Mouse (Mus musculus): ENCODE results near the gene Nxf2. TPM values are rescaled to one million over a fixed set of nuclear protein-coding genes. Genes with fewer than 3 reads are reported as not detected.

The Nxf2 gene
- 0.33 and 0.36 TPM in 2 replicates for polyA plus RNA-seq (2015; fragmentation: Nextera tagmentation; extraction: Ambion mirVana)

GRCm38 (mm10) chrX:134964546-134964945, at the start of gene Nxf2:
Nxf2 (minus strand) TSS chrX:134964754.
- no peak for ATAC-seq (ENCODE audit: low read depth)
- Histone ChIP-seq H3K36me3 (no peaks in the 10 kb centered on the region), H3K9ac (no peak within 1 kb of the TSS), H3K9me3 (replicated peaks) (no peaks in the 10 kb centered on the region), H3K4me3 (replicated peaks) (peak within 1 kb of the TSS; percentile 31), H3K27me3 (no peaks in the 10 kb centered on the region; the same call in 1 of the 2 replicates), H3K4me2 (peak within 1 kb of the TSS; percentile 54), H3K4me1 (replicated peaks) (no peaks in the 10 kb centered on the region), H3K27ac (no peak within 1 kb of the TSS)
- WGBS (ENCODE audit: insufficient replicate concordance), result 85% methylated on average over 19 of the region's 19 CpGs
- DNase-seq, result no peak

- Histone ChIP-seq H3K27ac (no peak overlapping the region), H3K9me3 (replicated peaks) (no peaks in the 10 kb centered on the region), H3K27me3 (no peaks in the 10 kb centered on the region), H3K9ac (no peak overlapping the region), H3K4me2 (no peak overlapping the region), H3K36me3 (no peaks in the 10 kb centered on the region), H3K4me1 (replicated peaks) (peaks cover 4% of the 10 kb centered on the region; the same call in 1 of the 2 replicates), H3K4me3 (replicated peaks) (no peak overlapping the region)
- no peak for DNase-seq
- no peak for ATAC-seq (ENCODE audit: low read depth)
- WGBS (ENCODE audit: insufficient replicate concordance), result 58% methylated on average over 3 of the region's 3 CpGs
These were observed 46.8 kb upstream of the Nxf2 start for GRCm38 (mm10) chrX:135011381-135011780.

- Histone ChIP-seq H3K9ac (peak overlapping the region; percentile 60), H3K27ac (no peak overlapping the region), H3K4me1 (replicated peaks) (peaks cover 4% of the 10 kb centered on the region; the same call in 1 of the 2 replicates), H3K27me3 (no peaks in the 10 kb centered on the region), H3K36me3 (no peaks in the 10 kb centered on the region), H3K4me2 (peak overlapping the region; percentile 61), H3K9me3 (replicated peaks) (no peaks in the 10 kb centered on the region), H3K4me3 (replicated peaks) (peak overlapping the region; percentile 69)
- DNase-seq (no peak), ATAC-seq (ENCODE audit: low read depth) (peak; percentile 9; the same call in 1 of the 2 replicates)
- WGBS (ENCODE audit: insufficient replicate concordance), result 33% methylated on average over 6 of the region's 6 CpGs
These were observed 44.9 kb upstream of the Nxf2 start for GRCm38 (mm10) chrX:135009471-135009815.

- no peaks in the 10 kb centered on the region for H3K36me3 ChIP-seq
These were observed 44.3 kb upstream of the Nxf2 start, which contains the start of gene Zmat1 for GRCm38 (mm10) chrX:135008720-135009470. Zmat1 (minus strand) TSS chrX:135009209.

GRCm38 (mm10) chrX:135008021-135008420, 43.5 kb upstream of the Nxf2 start:
- no peaks in the 10 kb centered on the region for H3K27me3 ChIP-seq
- H3K9me3 ChIP-seq (replicated peaks), result no peaks in the 10 kb centered on the region
- no peak for ATAC-seq (ENCODE audit: low read depth)
- H3K9ac ChIP-seq, result peak overlapping the region; percentile 50; the same call in 1 of the 2 replicates
- H3K4me1 ChIP-seq (replicated peaks), result peaks cover 4% of the 10 kb centered on the region; the same call in 1 of the 2 replicates
- DNase-seq, result no peak
- no peaks in the 10 kb centered on the region for H3K36me3 ChIP-seq
- WGBS (ENCODE audit: insufficient replicate concordance), result 27% methylated on average over 5 of the region's 5 CpGs
- H3K27ac ChIP-seq, result peak overlapping the region; percentile 55
- peak overlapping the region; percentile 61 for H3K4me2 ChIP-seq
- peak overlapping the region; percentile 69 for H3K4me3 ChIP-seq (replicated peaks)

More at GRCm38 (mm10) chrX:135008720-135009470, 44.3 kb upstream of the Nxf2 start, which contains the start of gene Zmat1:
- Histone ChIP-seq H3K4me2 (peak within 1 kb of the TSS; percentile 61), H3K27me3 (no peaks in the 10 kb centered on the region), H3K4me1 (replicated peaks) (peaks cover 4% of the 10 kb centered on the region; the same call in 1 of the 2 replicates), H3K9me3 (replicated peaks) (no peaks in the 10 kb centered on the region), H3K4me3 (replicated peaks) (peak within 1 kb of the TSS; percentile 69), H3K9ac (peak within 1 kb of the TSS; percentile 84), H3K27ac (peak within 1 kb of the TSS; percentile 85)
- DNase-seq, result peak; percentile 82
- peak; percentile 100 for ATAC-seq (ENCODE audit: low read depth)
- WGBS (ENCODE audit: insufficient replicate concordance), result 22% methylated on average over 52 of the region's 65 CpGs

- peak; percentile 95 for ATAC-seq (ENCODE audit: low read depth)
- Histone ChIP-seq H3K4me1 (replicated peaks) (no peaks in the 10 kb centered on the region), H3K27ac (no peak overlapping the region), H3K4me2 (peak overlapping the region; percentile 54), H3K4me3 (replicated peaks) (peak overlapping the region; percentile 31), H3K9ac (no peak overlapping the region), H3K9me3 (replicated peaks) (no peaks in the 10 kb centered on the region), H3K36me3 (no peaks in the 10 kb centered on the region), H3K27me3 (no peaks in the 10 kb centered on the region; the same call in 1 of the 2 replicates)
- DNase-seq, result peak; percentile 48
- 55% methylated on average over 36 of the region's 53 CpGs for WGBS (ENCODE audit: insufficient replicate concordance)
These were observed 1.1 kb downstream of the Nxf2 start for GRCm38 (mm10) chrX:134963305-134964094.

- H3K27me3 ChIP-seq, result no peaks in the 10 kb centered on the region
- no peak overlapping the region for H3K9ac ChIP-seq
- DNase-seq, result no peak
- H3K4me3 ChIP-seq (replicated peaks), result no peak overlapping the region
- ATAC-seq (ENCODE audit: low read depth), result no peak
- H3K36me3 ChIP-seq, result no peaks in the 10 kb centered on the region
- no peak overlapping the region for H3K4me2 ChIP-seq
- H3K9me3 ChIP-seq (replicated peaks), result no peaks in the 10 kb centered on the region
- WGBS (ENCODE audit: insufficient replicate concordance), result 26% methylated on average over 5 of the region's 5 CpGs
- no peak overlapping the region for H3K27ac ChIP-seq
- no peaks in the 10 kb centered on the region for H3K4me1 ChIP-seq (replicated peaks)
These were observed 34.2 kb downstream of the Nxf2 start for GRCm38 (mm10) chrX:134930361-134930760.

- WGBS (ENCODE audit: insufficient replicate concordance), result 60% methylated on average over 5 of the region's 5 CpGs
- H3K4me2 ChIP-seq, result no peak overlapping the region
- H3K27me3 ChIP-seq, result no peaks in the 10 kb centered on the region
These were observed 34.6 kb downstream of the Nxf2 start for GRCm38 (mm10) chrX:134929927-134930326.

GRCm38 (mm10) chrX:134925058-134925457, 39.5 kb downstream of the Nxf2 start:
- no peak overlapping the region for H3K27ac ChIP-seq
- no peaks in the 10 kb centered on the region for H3K9me3 ChIP-seq (replicated peaks)
- H3K4me3 ChIP-seq (replicated peaks), result no peak overlapping the region
- H3K4me2 ChIP-seq, result no peak overlapping the region
- ATAC-seq (ENCODE audit: low read depth) (no peak), DNase-seq (no peak)
- no peaks in the 10 kb centered on the region for H3K27me3 ChIP-seq
- no peaks in the 10 kb centered on the region for H3K36me3 ChIP-seq
- H3K9ac ChIP-seq, result no peak overlapping the region
- H3K4me1 ChIP-seq (replicated peaks), result no peaks in the 10 kb centered on the region

More at GRCm38 (mm10) chrX:134929927-134930326, 34.6 kb downstream of the Nxf2 start:
- H3K4me3 ChIP-seq (replicated peaks), result no peak overlapping the region
- H3K9me3 ChIP-seq (replicated peaks), result no peaks in the 10 kb centered on the region
- H3K36me3 ChIP-seq, result no peaks in the 10 kb centered on the region
- no peaks in the 10 kb centered on the region for H3K4me1 ChIP-seq (replicated peaks)
- no peak for ATAC-seq (ENCODE audit: low read depth)
- no peak overlapping the region for H3K9ac ChIP-seq
- H3K27ac ChIP-seq, result no peak overlapping the region
- DNase-seq, result no peak

- no peaks in the 10 kb centered on the region for H3K4me1 ChIP-seq (replicated peaks)
- no peak overlapping the region for H3K27ac ChIP-seq
- no peak for DNase-seq
- no peaks in the 10 kb centered on the region for H3K27me3 ChIP-seq
- H3K36me3 ChIP-seq, result no peaks in the 10 kb centered on the region
- H3K9me3 ChIP-seq (replicated peaks), result no peaks in the 10 kb centered on the region
- no peak overlapping the region for H3K9ac ChIP-seq
- ATAC-seq (ENCODE audit: low read depth), result no peak
- no peak overlapping the region for H3K4me3 ChIP-seq (replicated peaks)
- WGBS (ENCODE audit: insufficient replicate concordance), result 68% methylated on average over 7 of the region's 7 CpGs
- no peak overlapping the region for H3K4me2 ChIP-seq
These were observed 40.7 kb downstream of the Nxf2 start for GRCm38 (mm10) chrX:134923675-134924424.

- Histone ChIP-seq H3K4me3 (replicated peaks) (no peak overlapping the region), H3K27me3 (no peaks in the 10 kb centered on the region), H3K9ac (no peak overlapping the region), H3K4me1 (replicated peaks) (peaks cover 7% of the 10 kb centered on the region), H3K4me2 (no peak overlapping the region), H3K36me3 (no peaks in the 10 kb centered on the region), H3K27ac (no peak overlapping the region), H3K9me3 (replicated peaks) (no peaks in the 10 kb centered on the region)
- 23% methylated on average over 1 of the region's 1 CpGs for WGBS (ENCODE audit: insufficient replicate concordance)
- ATAC-seq (ENCODE audit: low read depth) (no peak), DNase-seq (no peak)
These were observed 45.3 kb downstream of the Nxf2 start for GRCm38 (mm10) chrX:134919220-134919619.

Measured in liver, embryonic 13.5 days (tissue).